In the genomic region with DNA sequence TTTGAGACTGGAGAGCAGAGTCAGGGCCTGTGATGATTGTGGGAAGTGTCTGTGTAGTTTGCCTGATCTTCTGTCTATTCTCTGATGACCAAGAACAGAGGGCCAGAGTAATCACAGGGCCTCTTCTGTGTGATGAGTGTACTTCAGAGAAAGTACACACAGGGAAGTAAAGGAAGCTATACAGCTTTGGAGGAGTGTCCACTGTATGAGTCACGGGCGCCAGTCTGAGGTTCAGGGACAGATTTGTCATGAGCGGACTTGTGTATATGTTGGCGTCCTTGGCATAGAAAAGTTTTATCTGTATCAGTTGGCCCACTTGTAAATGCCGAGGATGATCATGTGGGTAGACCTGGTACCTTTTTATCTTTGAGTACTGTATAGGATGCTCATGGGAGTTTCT, we compare ENCODE assay signal across 17 mouse cellular contexts.
"Had no signal": no experiment of that assay in that cellular context is flagged by ENCODE, and none has a peak within 500 bp of the region (broad histone marks: within the 10 kb centered on the region; RNA-seq: fewer than 3 reads in every experiment).

No protein-coding gene starts in this region.

- H3K9ac ChIP-seq: liver, embryonic 13.5 days; neural tube, embryonic 12.5 days; neural tube, embryonic 15.5 days had no signal

- H3K36me3 ChIP-seq: liver, embryonic 13.5 days; neural tube, embryonic 12.5 days; neural tube, embryonic 15.5 days had no signal

- H3K4me3 ChIP-seq: liver, embryonic 13.5 days; neural tube, embryonic 12.5 days; neural tube, embryonic 15.5 days had no signal

- H3K27me3 ChIP-seq: liver, embryonic 13.5 days; neural tube, embryonic 12.5 days; neural tube, embryonic 15.5 days had no signal

- DNase-seq: kidney, adult 18-20 months; kidney, adult 9 months; kidney, postnatal 14 days; kidney, postnatal 4 days; liver, embryonic 13.5 days; lung, adult 2 months; lung, postnatal 36 days; midbrain, embryonic 14.5 days; right cerebral cortex, adult 18-20 months; right cerebral cortex, postnatal 14 days; right cerebral cortex, postnatal 4 days; thymus, adult 2 months; thymus, postnatal 14 days had no signal

- H3K27ac ChIP-seq: liver, embryonic 13.5 days; neural tube, embryonic 12.5 days; neural tube, embryonic 15.5 days had no signal

- H3K4me1 ChIP-seq: liver, embryonic 13.5 days; megakaryocyte, embryonic 14.5 days; neural tube, embryonic 12.5 days; neural tube, embryonic 15.5 days had no signal

- H3K9me3 ChIP-seq: liver, embryonic 13.5 days; megakaryocyte, embryonic 14.5 days; neural tube, embryonic 12.5 days; neural tube, embryonic 15.5 days had no signal

- H3K4me2 ChIP-seq: liver, embryonic 13.5 days; midbrain, embryonic 11.5 days; neural tube, embryonic 12.5 days; neural tube, embryonic 15.5 days had no signal
